24 mouse cellular contexts compared by ENCODE assay signal in the genomic region with DNA sequence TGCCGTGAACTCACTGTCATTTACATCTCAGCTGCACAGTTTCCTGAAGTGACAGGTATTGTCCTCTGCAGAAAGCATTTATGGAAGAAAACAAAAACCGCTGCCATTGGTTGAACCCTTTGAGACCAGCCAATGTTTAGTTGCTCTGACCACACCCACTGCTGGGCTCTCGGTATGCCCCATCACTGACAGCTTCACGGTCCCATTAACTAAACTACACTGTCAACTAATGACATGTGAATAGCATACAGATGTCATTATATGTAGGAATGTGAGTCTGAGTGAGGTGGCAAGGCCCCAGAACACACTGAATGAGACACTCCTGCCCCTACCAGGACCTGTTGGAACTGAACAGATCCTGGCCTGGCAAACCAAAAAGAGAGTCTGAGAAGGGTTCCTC. TPM values are rescaled to one million over a fixed set of nuclear protein-coding genes. Genes with fewer than 3 reads are reported as not detected.
DNase-seq lines count a peak whose midpoint lies in the region; ATAC-seq and TF ChIP-seq lines count a peak whose summit lies in the region.
"Had no signal": no experiment of that assay in that cellular context is flagged by ENCODE, and none has a peak within 500 bp of the region (broad histone marks: within the 10 kb centered on the region; RNA-seq: fewer than 3 reads in every experiment).

No protein-coding gene starts in this region.

- 0 out of 2 replicates have a peak, but pooled peaks have one; percentile 18 for ATAC-seq in lung, embryonic 14.5 days (ENCODE audit: insufficient read depth)
- ATAC-seq in midbrain, embryonic 15.5 days (replicated peaks), result 0 out of 2 replicates have a peak, but pooled peaks have one; percentile 9
- no peak for ATAC-seq in midbrain, embryonic 13.5 days
- ATAC-seq: forebrain, embryonic 16.5 days; inflammation-experienced regulatory T-cells, adult 6 months; Patski had no signal

- no peak overlapping the region for H3K4me2 ChIP-seq in lung, embryonic 14.5 days
- no peak overlapping the region for H3K4me2 ChIP-seq in midbrain, embryonic 15.5 days
- H3K4me2 ChIP-seq in midbrain, embryonic 13.5 days (replicated peaks), result no peak overlapping the region

- H3K4me3 ChIP-seq in gastrocnemius, adult 2 months, result no peak overlapping the region
- no peak overlapping the region for H3K4me3 ChIP-seq in lung, embryonic 14.5 days (ENCODE audit: low read depth, low read length)
- no peak overlapping the region for H3K4me3 ChIP-seq in midbrain, embryonic 15.5 days
- H3K4me3 ChIP-seq in midbrain, embryonic 13.5 days (replicated peaks), result no peak overlapping the region
- no peak overlapping the region for H3K4me3 ChIP-seq in limb, embryonic 10.5 days
- H3K4me3 ChIP-seq: forebrain, embryonic 13.5 days had no signal

- no peak overlapping the region for H3K9ac ChIP-seq in lung, embryonic 14.5 days
- no peak overlapping the region for H3K9ac ChIP-seq in midbrain, embryonic 15.5 days
- H3K9ac ChIP-seq in midbrain, embryonic 13.5 days (replicated peaks), result no peak overlapping the region
- H3K9ac ChIP-seq: heart, embryonic 12.5 days; heart, embryonic 15.5 days had no signal

- intact Hi-C loops in gastrocnemius, adult 2 months (cut with DNase I), result no loop called here

- TF ChIP-seq CTCF in gastrocnemius, adult 2 months (IDR thresholded peaks at IDR 0.05), result no peak
- no peak for TF ChIP-seq CTCF in lung, embryonic 14.5 days (IDR thresholded peaks at IDR 0.05; ENCODE audit: low read depth)

- peak overlapping the region; percentile 62 for H3K27ac ChIP-seq in gastrocnemius, adult 2 months
- no peak overlapping the region for H3K27ac ChIP-seq in lung, embryonic 14.5 days (ENCODE audit: low read depth)
- no peak overlapping the region for H3K27ac ChIP-seq in midbrain, embryonic 15.5 days
- no peak overlapping the region for H3K27ac ChIP-seq in midbrain, embryonic 13.5 days
- peak overlapping the region; percentile 10; the same call in 1 of the 2 replicates for H3K27ac ChIP-seq in limb, embryonic 10.5 days
- H3K27ac ChIP-seq: forebrain, embryonic 13.5 days; heart, embryonic 15.5 days; hindbrain, embryonic 12.5 days; hindbrain, embryonic 15.5 days had no signal

- H3K36me3 ChIP-seq in lung, embryonic 14.5 days (ENCODE audit: insufficient read depth), result no peaks in the 10 kb centered on the region
- no peaks in the 10 kb centered on the region for H3K36me3 ChIP-seq in midbrain, embryonic 15.5 days (replicated peaks)
- no peaks in the 10 kb centered on the region for H3K36me3 ChIP-seq in midbrain, embryonic 13.5 days
- no peaks in the 10 kb centered on the region for H3K36me3 ChIP-seq in limb, embryonic 10.5 days
- H3K36me3 ChIP-seq: forebrain, embryonic 10.5 days; G1E; heart, embryonic 12.5 days; heart, embryonic 15.5 days; hindbrain, embryonic 12.5 days; hindbrain, embryonic 15.5 days had no signal

- WGBS in lung, embryonic 14.5 days, result 66% methylated on average over 4 of the region's 4 CpGs
- 52% methylated on average over 4 of the region's 4 CpGs for WGBS in midbrain, embryonic 15.5 days
- WGBS in midbrain, embryonic 13.5 days, result 52% methylated on average over 4 of the region's 4 CpGs
- WGBS in limb, embryonic 10.5 days, result 84% methylated on average over 4 of the region's 4 CpGs

- no peak for DNase-seq in gastrocnemius, adult 2 months
- no peak for DNase-seq in gastrocnemius, adult 8-10 months (ENCODE audit: low spot score in 2 of 2)
- DNase-seq in lung, embryonic 14.5 days, result no peak
- no peak for DNase-seq in lung, postnatal 25 days (ENCODE audit: low spot score)
- no peak for DNase-seq in limb, embryonic 10.5 days (ENCODE audit: low spot score)
- no peak for DNase-seq in natural killer cell, adult 2 months (ENCODE audit: low spot score in 2 of 2)
- DNase-seq: adrenal gland, postnatal 36 days; B cell, adult 2 months; cerebellum, adult 2 months; cerebellum, adult 9-11 months had no signal

- 0 out of 2 replicates have a peak, but pooled peaks cover 4% of the 10 kb centered on the region for H3K4me1 ChIP-seq in lung, embryonic 14.5 days (ENCODE audit: insufficient read depth)
- peaks cover 8% of the 10 kb centered on the region; the same call in 1 of the 2 replicates for H3K4me1 ChIP-seq in midbrain, embryonic 15.5 days
- peaks cover 14% of the 10 kb centered on the region for H3K4me1 ChIP-seq in midbrain, embryonic 13.5 days (replicated peaks)
- H3K4me1 ChIP-seq in limb, embryonic 10.5 days, result peaks cover 25% of the 10 kb centered on the region

- no peaks in the 10 kb centered on the region for H3K9me3 ChIP-seq in lung, embryonic 14.5 days (ENCODE audit: low read depth, low read length)
- H3K9me3 ChIP-seq in midbrain, embryonic 15.5 days, result no peaks in the 10 kb centered on the region
- H3K9me3 ChIP-seq in midbrain, embryonic 13.5 days, result no peaks in the 10 kb centered on the region
- H3K9me3 ChIP-seq in limb, embryonic 10.5 days (replicated peaks), result no peaks in the 10 kb centered on the region
- H3K9me3 ChIP-seq: forebrain, embryonic 10.5 days; forebrain, embryonic 13.5 days; G1E; heart, embryonic 12.5 days; heart, embryonic 15.5 days; hindbrain, embryonic 12.5 days; hindbrain, embryonic 15.5 days had no signal

- H3K27me3 ChIP-seq in lung, embryonic 14.5 days (ENCODE audit: insufficient read depth, low read length), result no peaks in the 10 kb centered on the region
- no peaks in the 10 kb centered on the region for H3K27me3 ChIP-seq in midbrain, embryonic 15.5 days (replicated peaks)
- H3K27me3 ChIP-seq in midbrain, embryonic 13.5 days, result peaks cover 8% of the 10 kb centered on the region
- peaks cover 8% of the 10 kb centered on the region for H3K27me3 ChIP-seq in limb, embryonic 10.5 days (ENCODE audit: low read depth, poor library complexity, severe bottlenecking)
- H3K27me3 ChIP-seq: forebrain, embryonic 13.5 days; hindbrain, embryonic 12.5 days; Patski had no signal

RNA-seq across cellular contexts. Expression of gene Fgf18, which starts 47.8 kb away (rescaled TPM):
- 1 to 10 TPM in 1 of 2 experiments, under 1 TPM in 1; 0.89 to 2.5 TPM for total RNA-seq in gastrocnemius, adult 2 months (2021)
- total RNA-seq in gastrocnemius, adult 8-10 months (2022), result 1 to 10 TPM in 2 of 4 experiments, under 1 TPM in 2; 0.54 to 2.1 (median 0.94) TPM
- 10.8 and 10.9 TPM in 2 replicates for polyA plus RNA-seq in lung, embryonic 14.5 days (2014; fragmentation: Nextera tagmentation; extraction: Ambion mirVana)
- polyA plus RNA-seq in midbrain, embryonic 15.5 days (2015; fragmentation: Nextera tagmentation; extraction: Ambion mirVana), result 3.8 and 5.0 TPM in 2 replicates
- 3.5 and 3.6 TPM in 2 replicates for polyA plus RNA-seq in midbrain, embryonic 13.5 days (2015; fragmentation: Nextera tagmentation; extraction: Ambion mirVana)
- polyA plus RNA-seq in limb, embryonic 10.5 days (2016; fragmentation: Nextera tagmentation; extraction: Ambion mirVana), result 1.7 and 5.7 TPM in 2 replicates
- total RNA-seq: CH12.LX; common myeloid progenitor, adult 5-6 weeks; G1E had no signal
- polyA plus RNA-seq: G1E; inflammation-experienced regulatory T-cells, adult 6 months had no signal

Comparison
In these comparisons a context has a peak if more than half of its experiments do, and no peak if none do; other contexts are left out.
1. H3K27ac ChIP-seq: peak in gastrocnemius, adult 2 months (single experiment) and limb, embryonic 10.5 days (single experiment); none in lung, embryonic 14.5 days (single experiment), midbrain, embryonic 15.5 days (single experiment) and midbrain, embryonic 13.5 days (single experiment).